16 mouse cellular contexts compared by ENCODE assay signal in genomic region chr4:139156538-139156937, GRCm38 (mm10).
"Had no signal": no experiment of that assay in that cellular context is flagged by ENCODE, and none has a peak within 500 bp of the region (broad histone marks: within the 10 kb centered on the region; RNA-seq: fewer than 3 reads in every experiment).

No protein-coding gene starts in this region.

- H3K36me3 ChIP-seq: neural tube, embryonic 13.5 days; neural tube, embryonic 15.5 days; stomach, embryonic 15.5 days had no signal

- DNase-seq: retina, postnatal 1 day; right cerebral cortex, adult 18-20 months; right cerebral cortex, postnatal 14 days; right cerebral cortex, postnatal 25 days; right cerebral cortex, postnatal 4 days; spleen, adult 18-20 months; thymus, adult 18-20 months; thymus, adult 2 months; thymus, postnatal 14 days; thymus, postnatal 25 days; thymus, postnatal 36 days; thymus, postnatal 4 days had no signal

- H3K4me3 ChIP-seq: neural tube, embryonic 13.5 days; neural tube, embryonic 15.5 days; stomach, embryonic 15.5 days had no signal

- H3K4me1 ChIP-seq: neural tube, embryonic 13.5 days; neural tube, embryonic 15.5 days; stomach, embryonic 15.5 days had no signal

- H3K9me3 ChIP-seq: neural tube, embryonic 13.5 days; neural tube, embryonic 15.5 days; stomach, embryonic 15.5 days had no signal

- H3K27ac ChIP-seq: neural tube, embryonic 13.5 days; neural tube, embryonic 15.5 days; stomach, embryonic 15.5 days; stomach, postnatal 0 days had no signal

- H3K27me3 ChIP-seq: neural tube, embryonic 13.5 days; neural tube, embryonic 15.5 days; stomach, embryonic 15.5 days had no signal
